Mouse (Mus musculus) small intestine, adult 2 months (tissue): ENCODE data around the gene Hivep3.

Experiments used
- CTCF ChIP-seq: fragments of 200-500 bp; IDR thresholded peaks from 2 replicates; pipeline ENCODE4 v1.5.1; 2012; ENCODE audit warnings: low read depth, mild to moderate bottlenecking, control low read depth, inconsistent platforms, low read length, moderate library complexity, mixed read lengths; ENCODE audit not compliant: insufficient replicate concordance, insufficient read length; ENCODE audit errors: extremely low read depth
- POLR2A ChIP-seq: fragments of 200-500 bp; IDR thresholded peaks from 2 replicates; pipeline ENCODE4 v1.6.1; 2012; ENCODE audit warnings: low read depth, mild to moderate bottlenecking, control low read depth, inconsistent platforms, low read length, moderate library complexity

- TF ChIP-seq POLR2A, result no peak
- no peak for TF ChIP-seq CTCF
These were observed 410.8 kb downstream of the Hivep3 start for GRCm38 (mm10) chr4:120144343-120144742.
